Mouse (Mus musculus): ENCODE data around the gene Selenok. TPM values are rescaled to one million over a fixed set of nuclear protein-coding genes. Genes with fewer than 3 reads are reported as not detected.

The Selenok gene
- total and polyA plus RNA-seq, 3 experiments = 49.8 to 71.1 TPM; not detected in 1

DNA sequence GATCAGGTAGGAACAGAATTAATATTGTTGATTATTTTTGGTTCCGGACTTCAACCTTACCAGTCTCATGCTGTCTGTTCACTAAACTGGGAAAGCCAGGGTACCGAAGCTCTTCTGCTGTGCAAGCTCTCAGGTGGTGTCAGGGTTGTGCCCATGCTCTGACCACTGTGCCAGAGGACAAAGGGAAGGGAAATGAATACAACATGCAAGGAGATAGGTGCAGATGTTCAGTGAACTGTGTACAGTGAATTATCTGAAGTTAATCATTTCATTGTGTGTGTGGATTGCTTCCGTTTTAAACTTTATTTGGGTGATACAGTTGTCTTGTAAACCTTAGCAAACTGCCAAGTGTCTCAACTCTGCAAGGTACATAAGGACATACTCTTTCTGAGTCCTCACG is 20.2 kb downstream of the Selenok start:
- no peak overlapping the region for H3K9ac ChIP-seq (ENCODE audit: control insufficient read depth, low read depth, low read length, poor library complexity, severe bottlenecking)

DNA sequence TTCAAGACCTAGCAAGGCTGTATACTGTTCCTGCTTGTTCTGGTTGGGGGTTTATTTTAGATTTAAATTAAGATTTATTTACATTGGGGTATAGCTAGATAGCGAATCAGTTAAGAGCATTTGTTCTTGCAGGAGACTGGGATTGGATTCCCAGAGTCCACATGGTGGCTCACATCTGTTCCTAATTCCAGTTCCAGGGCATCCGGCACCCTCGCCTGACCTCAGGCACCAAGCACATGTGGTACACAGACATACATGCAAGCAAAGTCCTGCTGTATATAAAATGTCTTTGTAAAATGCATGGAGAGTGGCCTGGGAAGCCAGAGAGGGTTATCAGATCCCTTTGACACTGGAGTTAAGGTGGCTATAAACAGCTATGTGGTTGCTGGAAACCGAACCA is 26.9 kb downstream of the Selenok start:
- DNase-seq (ENCODE audit: low read depth, low spot score) = no peak
- Histone ChIP-seq H3K4me1 (ENCODE audit: control insufficient read depth in 1 of 2, insufficient read depth in 2 of 2, low read length in 2 of 2) (0 out of 4 replicates have a peak, but pooled peaks cover 0 to 3% of the 10 kb centered on the region in 2 experiments), H3K9ac (ENCODE audit: control insufficient read depth, low read depth, low read length, poor library complexity, severe bottlenecking) (no peak overlapping the region), H3K27ac (ENCODE audit: control insufficient read depth, low read depth, low read length) (no peak overlapping the region), H3K27me3 (ENCODE audit: control insufficient read depth in 1 of 2, insufficient read depth in 2 of 2, low read length in 2 of 2) (no peaks in the 10 kb centered on the region), H3K36me3 (ENCODE audit: control insufficient read depth in 1 of 2, insufficient read depth in 2 of 2, low read length in 2 of 2) (peaks cover 0 to 4% of the 10 kb centered on the region in 2 experiments; a peak in 1 of 4 replicates), H3K4me3 (ENCODE audit: control insufficient read depth in 1 of 2, insufficient read depth in 1 of 2, low read depth in 2 of 2, low read length in 2 of 2) (no peak overlapping the region), H3K9me3 (replicated peaks; ENCODE audit: insufficient read depth, low read length) (no peaks in the 10 kb centered on the region), H3K79me2 (ENCODE audit: control insufficient read depth, insufficient read depth, low read length, poor library complexity) (no peaks in the 10 kb centered on the region)
- no peak for TF ChIP-seq MYB (IDR thresholded peaks at IDR 0.05; ENCODE audit: low read depth, low read length)
- no peak for TF ChIP-seq USF1 (IDR thresholded peaks at IDR 0.05; ENCODE audit: low read depth, low read length)
- TF ChIP-seq MAZ (IDR thresholded peaks at IDR 0.05; ENCODE audit: low read depth, low read length) = no peak
- TF ChIP-seq GABPA (IDR thresholded peaks at IDR 0.05; ENCODE audit: low read depth, low read length) = no peak
- TF ChIP-seq BHLHE40 (IDR thresholded peaks at IDR 0.05; ENCODE audit: borderline replicate concordance, low read depth, low read length) = no peak
- no peak for TF ChIP-seq MAX (IDR thresholded peaks at IDR 0.05; ENCODE audit: low read length)
- no peak for TF ChIP-seq POLR2A (IDR thresholded peaks at IDR 0.05; ENCODE audit: control insufficient read depth in 1 of 2, insufficient read depth in 1 of 2, low read depth in 1 of 2, low read length in 2 of 2, poor library complexity in 1 of 2)
- TF ChIP-seq SIN3A (IDR thresholded peaks at IDR 0.05; ENCODE audit: low read length) = no peak
- TF ChIP-seq CHD2 (IDR thresholded peaks at IDR 0.05; ENCODE audit: low read length) = no peak
- no peak for TF ChIP-seq POLR2AphosphoS5 (IDR thresholded peaks at IDR 0.05; ENCODE audit: borderline replicate concordance, low read depth, low read length)
- no peak for TF ChIP-seq ZNF384 (IDR thresholded peaks at IDR 0.05; ENCODE audit: low read depth, low read length)
- TF ChIP-seq USF2 (IDR thresholded peaks at IDR 0.05; ENCODE audit: borderline replicate concordance in 1 of 2, insufficient read depth in 1 of 2, low read depth in 1 of 2, low read length in 2 of 2) = no peak
- no peak for TF ChIP-seq MXI1 (IDR thresholded peaks at IDR 0.05; ENCODE audit: low read depth, low read length)
- TF ChIP-seq SMC3 (IDR thresholded peaks at IDR 0.05; ENCODE audit: low read depth, low read length) = no peak
- TF ChIP-seq ZC3H11A (IDR thresholded peaks at IDR 0.05; ENCODE audit: low read depth, low read length) = no peak
- TF ChIP-seq TBP (IDR thresholded peaks at IDR 0.05; ENCODE audit: low read depth, low read length) = no peak
- TF ChIP-seq GATA1 (IDR thresholded peaks at IDR 0.05; ENCODE audit: low read depth, low read length) = no peak
- TF ChIP-seq ELF1 (IDR thresholded peaks at IDR 0.05; ENCODE audit: low read depth, low read length) = no peak

More for the DNA sequence above, 20.2 kb downstream of the Selenok start:
- Histone ChIP-seq H3K36me3 (ENCODE audit: control insufficient read depth in 1 of 2, insufficient read depth in 2 of 2, low read length in 2 of 2) (peaks cover 0 to 12% of the 10 kb centered on the region in 2 experiments; a peak in 2 of 4 replicates), H3K4me1 (ENCODE audit: control insufficient read depth in 1 of 2, insufficient read depth in 2 of 2, low read length in 2 of 2) (no peaks in the 10 kb centered on the region), H3K79me2 (ENCODE audit: control insufficient read depth, insufficient read depth, low read length, poor library complexity) (no peaks in the 10 kb centered on the region), H3K27ac (ENCODE audit: control insufficient read depth, low read depth, low read length) (no peak overlapping the region), H3K27me3 (ENCODE audit: control insufficient read depth in 1 of 2, insufficient read depth in 2 of 2, low read length in 2 of 2) (no peaks in the 10 kb centered on the region), H3K4me3 (ENCODE audit: control insufficient read depth in 1 of 2, insufficient read depth in 1 of 2, low read depth in 2 of 2, low read length in 2 of 2) (no peak overlapping the region), H3K9me3 (replicated peaks; ENCODE audit: insufficient read depth, low read length) (no peaks in the 10 kb centered on the region)
- no peak for DNase-seq (ENCODE audit: low read depth, low spot score)
- TF ChIP-seq SIN3A (IDR thresholded peaks at IDR 0.05; ENCODE audit: low read length) (no peak), MYC (IDR thresholded peaks at IDR 0.05; ENCODE audit: low read depth, low read length) (no peak), GABPA (IDR thresholded peaks at IDR 0.05; ENCODE audit: low read depth, low read length) (no peak), MAX (IDR thresholded peaks at IDR 0.05; ENCODE audit: low read length) (no peak), NRF1 (IDR thresholded peaks at IDR 0.05; ENCODE audit: insufficient read depth, low read depth, low read length, poor library complexity, severe bottlenecking) (no peak), SMC3 (IDR thresholded peaks at IDR 0.05; ENCODE audit: low read depth, low read length) (no peak), BHLHE40 (IDR thresholded peaks at IDR 0.05; ENCODE audit: borderline replicate concordance, low read depth, low read length) (no peak)

All from MEL (cell line).